Mouse (Mus musculus) large intestine, adult 2 months (tissue): ENCODE results near the gene Vsig1. TPM values are rescaled to one million over a fixed set of nuclear protein-coding genes. Genes with fewer than 3 reads are reported as not detected.

Experiments
- polyA plus RNA-seq: library from polyadenylated mRNA; depleted of rRNA; stranded (reverse); fragments of >200 nt; gene quantifications from 2 replicates; pipeline ENCODE4 v1.2.3, GENCODE M21; 2012; rRNA removed

Vsig1 gene
- polyA plus RNA-seq, 1 experiment, result 0.15 TPM

Other genes with a start within 250 kb of the Vsig1 start
- 4.0 and 10.3 TPM in 2 replicates for gene Mid2, start 243.0 kb upstream of the Vsig1 start, polyA plus RNA-seq
- gene Tex13b, start 94.2 kb upstream of the Vsig1 start, polyA plus RNA-seq, result not detected in 2 replicates
- 7.1 and 8.3 TPM in 2 replicates for gene Psmd10, start 49.1 kb downstream of the Vsig1 start, polyA plus RNA-seq
- 2.8 and 3.9 TPM in 2 replicates for gene Atg4a, start 49.3 kb downstream of the Vsig1 start, polyA plus RNA-seq